Mouse (Mus musculus) kidney, embryonic 15.5 days (tissue): ENCODE measurements at regions not wholly inside any gene's neighbourhood (a gene's known extent, or its start where the extent isn't known, plus 50 kb on each side); places are given as distances from the start of the nearest gene placed in this dataset.

Experiments
- ATAC-seq: fragments of 200-750 bp; cut with Nextera tagmentation; replicated peaks from 2 replicates; pipeline ENCODE4 v1.8.0; 2017; ENCODE audit warnings: moderate TSS enrichment; ENCODE audit not compliant: low FRiP score
- H3K27ac ChIP-seq: fragments of 300-500 bp; sonication (generic); 2 replicates; pipeline ENCODE4 v1.5.1; 2015; ENCODE audit warnings: mild to moderate bottlenecking, inconsistent platforms
- H3K27me3 ChIP-seq: fragments of 300-500 bp; sonication (generic); 2 replicates; pipeline ENCODE4 v1.6.1; 2015; ENCODE audit warnings: inconsistent platforms
- H3K36me3 ChIP-seq: fragments of 300-500 bp; sonication (generic); 2 replicates; pipeline ENCODE4 v1.6.1; 2015; ENCODE audit warnings: inconsistent platforms
- H3K4me1 ChIP-seq: fragments of 300-500 bp; sonication (generic); 2 replicates; pipeline ENCODE4 v1.6.1; 2015; ENCODE audit warnings: inconsistent platforms
- H3K4me2 ChIP-seq: fragments of 300-500 bp; sonication (generic); 2 replicates; pipeline ENCODE4 v1.6.1; 2015; ENCODE audit warnings: moderate library complexity, mild to moderate bottlenecking, inconsistent platforms
- H3K4me3 ChIP-seq: fragments of 300-500 bp; sonication (generic); replicated peaks from 2 replicates; pipeline ENCODE4 v1.5.1; 2015; ENCODE audit warnings: mild to moderate bottlenecking, inconsistent platforms
- H3K9ac ChIP-seq: fragments of 300-500 bp; sonication (generic); 2 replicates; pipeline ENCODE4 v1.6.1; 2015; ENCODE audit warnings: mild to moderate bottlenecking, inconsistent platforms
- H3K9me3 ChIP-seq: fragments of 300-500 bp; sonication (generic); replicated peaks from 2 replicates; pipeline ENCODE4 v1.6.1; 2016; ENCODE audit warnings: inconsistent platforms
- WGBS: fragments of 180-500 bp; shearing (Covaris S2); methylation state at CpG from one replicate; pipeline ENCODE4 v1.1.7; 2015; ENCODE audit warnings: mixed read lengths; 5-methylcytosine and 5-hydroxymethylcytosine counted together

GRCm38 (mm10) chr2:178785843-178786242, 355.5 kb downstream of the Cdh26 start:
- Histone ChIP-seq H3K9me3 (no peaks in the 10 kb centered on the region), H3K36me3 (no peaks in the 10 kb centered on the region), H3K27ac (peak overlapping the region; percentile 7; the same call in 1 of the 2 replicates), H3K4me3 (no peak overlapping the region), H3K4me1 (peaks cover 24% of the 10 kb centered on the region; the same call in 1 of the 2 replicates), H3K27me3 (no peaks in the 10 kb centered on the region), H3K9ac (no peak overlapping the region), H3K4me2 (0 out of 2 replicates have a peak overlapping the region, but pooled peaks have one; percentile 21)
- ATAC-seq, result peak; percentile 44; the same call in 1 of the 2 replicates
- 37% methylated on average over 6 of the region's 6 CpGs for WGBS

- H3K27ac ChIP-seq, result no peak overlapping the region
- WGBS, result 33% methylated on average over 3 of the region's 3 CpGs
- no peaks in the 10 kb centered on the region for H3K36me3 ChIP-seq
- H3K4me3 ChIP-seq, result no peak overlapping the region
- H3K9ac ChIP-seq, result no peak overlapping the region
- no peaks in the 10 kb centered on the region for H3K27me3 ChIP-seq
- no peaks in the 10 kb centered on the region for H3K9me3 ChIP-seq
- H3K4me1 ChIP-seq, result 0 out of 2 replicates have a peak, but pooled peaks cover 2% of the 10 kb centered on the region
- no peak overlapping the region for H3K4me2 ChIP-seq
- no peak for ATAC-seq
Measured at GRCm38 (mm10) chr2:178795841-178796240, 365.5 kb downstream of the Cdh26 start.

GRCm38 (mm10) chr2:178801464-178801863, 371.1 kb downstream of the Cdh26 start:
- H3K4me2 ChIP-seq, result no peak overlapping the region
- no peak overlapping the region for H3K9ac ChIP-seq
- WGBS, result 21% methylated on average over 12 of the region's 12 CpGs
- H3K27ac ChIP-seq, result 0 out of 2 replicates have a peak overlapping the region, but pooled peaks have one; percentile 27
- no peaks in the 10 kb centered on the region for H3K27me3 ChIP-seq
- H3K4me3 ChIP-seq, result no peak overlapping the region
- H3K4me1 ChIP-seq, result peaks cover 13% of the 10 kb centered on the region
- no peaks in the 10 kb centered on the region for H3K9me3 ChIP-seq
- no peaks in the 10 kb centered on the region for H3K36me3 ChIP-seq
- ATAC-seq, result peak; percentile 86

GRCm38 (mm10) chr2:178805283-178805682, 375.0 kb downstream of the Cdh26 start:
- peaks cover 11% of the 10 kb centered on the region for H3K4me1 ChIP-seq
- 70% methylated on average over 8 of the region's 8 CpGs for WGBS
- no peak for ATAC-seq
- no peaks in the 10 kb centered on the region for H3K36me3 ChIP-seq
- H3K27ac ChIP-seq, result no peak overlapping the region
- no peak overlapping the region for H3K4me2 ChIP-seq
- no peaks in the 10 kb centered on the region for H3K27me3 ChIP-seq
- no peaks in the 10 kb centered on the region for H3K9me3 ChIP-seq
- no peak overlapping the region for H3K4me3 ChIP-seq
- no peak overlapping the region for H3K9ac ChIP-seq

GRCm38 (mm10) chr2:178821552-178821951, 391.2 kb downstream of the Cdh26 start:
- Histone ChIP-seq H3K36me3 (no peaks in the 10 kb centered on the region), H3K9ac (no peak overlapping the region), H3K27ac (no peak overlapping the region), H3K4me2 (no peak overlapping the region), H3K4me1 (no peaks in the 10 kb centered on the region), H3K9me3 (no peaks in the 10 kb centered on the region), H3K27me3 (no peaks in the 10 kb centered on the region), H3K4me3 (no peak overlapping the region)
- no peak for ATAC-seq
- WGBS, result 66% methylated on average over 6 of the region's 6 CpGs

- no peaks in the 10 kb centered on the region for H3K9me3 ChIP-seq
- WGBS, result 77% methylated on average over 3 of the region's 3 CpGs
- no peaks in the 10 kb centered on the region for H3K4me1 ChIP-seq
Measured at GRCm38 (mm10) chr2:178830313-178830712, 400.0 kb downstream of the Cdh26 start.

GRCm38 (mm10) chr2:178834986-178835385, 404.7 kb downstream of the Cdh26 start:
- H3K4me3 ChIP-seq, result no peak overlapping the region
- no peaks in the 10 kb centered on the region for H3K9me3 ChIP-seq
- no peak overlapping the region for H3K9ac ChIP-seq
- no peaks in the 10 kb centered on the region for H3K36me3 ChIP-seq
- H3K27ac ChIP-seq, result no peak overlapping the region
- no peak for ATAC-seq
- H3K27me3 ChIP-seq, result no peaks in the 10 kb centered on the region
- H3K4me1 ChIP-seq, result peaks cover 8% of the 10 kb centered on the region
- no peak overlapping the region for H3K4me2 ChIP-seq
- 85% methylated on average over 7 of the region's 7 CpGs for WGBS

More at GRCm38 (mm10) chr2:178830313-178830712, 400.0 kb downstream of the Cdh26 start:
- H3K4me2 ChIP-seq, result no peak overlapping the region
- H3K27ac ChIP-seq, result no peak overlapping the region
- H3K36me3 ChIP-seq, result no peaks in the 10 kb centered on the region
- no peaks in the 10 kb centered on the region for H3K27me3 ChIP-seq
- 0 out of 2 replicates have a peak, but pooled peaks have one; percentile 8 for ATAC-seq
- no peak overlapping the region for H3K4me3 ChIP-seq
- no peak overlapping the region for H3K9ac ChIP-seq

GRCm38 (mm10) chr2:178838571-178838970, 408.2 kb downstream of the Cdh26 start:
- H3K27me3 ChIP-seq, result no peaks in the 10 kb centered on the region
- ATAC-seq, result peak; percentile 86
- no peak overlapping the region for H3K4me3 ChIP-seq
- H3K36me3 ChIP-seq, result no peaks in the 10 kb centered on the region
- H3K9ac ChIP-seq, result no peak overlapping the region
- WGBS, result 10% methylated on average over 6 of the region's 6 CpGs
- H3K4me2 ChIP-seq, result no peak overlapping the region
- no peaks in the 10 kb centered on the region for H3K9me3 ChIP-seq
- H3K27ac ChIP-seq, result no peak overlapping the region
- peaks cover 8% of the 10 kb centered on the region for H3K4me1 ChIP-seq

GRCm38 (mm10) chr2:178840975-178841374, 410.6 kb downstream of the Cdh26 start:
- Histone ChIP-seq H3K4me1 (peaks cover 8% of the 10 kb centered on the region), H3K4me3 (no peak overlapping the region), H3K9me3 (no peaks in the 10 kb centered on the region), H3K36me3 (no peaks in the 10 kb centered on the region), H3K9ac (no peak overlapping the region), H3K4me2 (no peak overlapping the region), H3K27me3 (no peaks in the 10 kb centered on the region), H3K27ac (no peak overlapping the region)
- ATAC-seq, result no peak
- WGBS, result 51% methylated on average over 2 of the region's 2 CpGs

GRCm38 (mm10) chr2:178842595-178842994, 412.3 kb downstream of the Cdh26 start:
- H3K27ac ChIP-seq, result no peak overlapping the region
- no peak overlapping the region for H3K4me2 ChIP-seq
- peaks cover 8% of the 10 kb centered on the region for H3K4me1 ChIP-seq
- H3K9ac ChIP-seq, result no peak overlapping the region
- H3K4me3 ChIP-seq, result no peak overlapping the region
- WGBS, result 71% methylated on average over 12 of the region's 12 CpGs
- ATAC-seq, result no peak
- no peaks in the 10 kb centered on the region for H3K27me3 ChIP-seq
- no peaks in the 10 kb centered on the region for H3K36me3 ChIP-seq
- H3K9me3 ChIP-seq, result no peaks in the 10 kb centered on the region

- no peaks in the 10 kb centered on the region for H3K27me3 ChIP-seq
- WGBS, result 90% methylated on average over 3 of the region's 3 CpGs
- H3K9me3 ChIP-seq, result no peaks in the 10 kb centered on the region
- peaks cover 5% of the 10 kb centered on the region for H3K4me1 ChIP-seq
- no peak overlapping the region for H3K4me3 ChIP-seq
- no peak overlapping the region for H3K27ac ChIP-seq
- no peak for ATAC-seq
- H3K4me2 ChIP-seq, result no peak overlapping the region
- H3K9ac ChIP-seq, result no peak overlapping the region
- H3K36me3 ChIP-seq, result no peaks in the 10 kb centered on the region
Measured at GRCm38 (mm10) chr2:178843458-178843857, 413.1 kb downstream of the Cdh26 start.

- H3K9me3 ChIP-seq, result no peaks in the 10 kb centered on the region
- no peak for ATAC-seq
- WGBS, result 87% methylated on average over 4 of the region's 4 CpGs
- H3K36me3 ChIP-seq, result no peaks in the 10 kb centered on the region
- no peak overlapping the region for H3K27ac ChIP-seq
- no peaks in the 10 kb centered on the region for H3K27me3 ChIP-seq
- H3K4me2 ChIP-seq, result no peak overlapping the region
- H3K9ac ChIP-seq, result no peak overlapping the region
- no peaks in the 10 kb centered on the region for H3K4me1 ChIP-seq
- H3K4me3 ChIP-seq, result no peak overlapping the region
Measured at GRCm38 (mm10) chr2:178844561-178844960, 414.2 kb downstream of the Cdh26 start.

- Histone ChIP-seq H3K27me3 (no peaks in the 10 kb centered on the region), H3K9ac (no peak overlapping the region), H3K4me1 (no peaks in the 10 kb centered on the region), H3K4me2 (no peak overlapping the region), H3K4me3 (no peak overlapping the region), H3K36me3 (no peaks in the 10 kb centered on the region), H3K27ac (no peak overlapping the region), H3K9me3 (no peaks in the 10 kb centered on the region)
- 85% methylated on average over 10 of the region's 10 CpGs for WGBS
- no peak for ATAC-seq
Measured at GRCm38 (mm10) chr2:178850320-178850719, 420.0 kb downstream of the Cdh26 start.
